Mouse (Mus musculus) heart, adult 18-20 months (tissue): ENCODE results near the gene Col4a2. TPM values are rescaled to one million over a fixed set of nuclear protein-coding genes. Genes with fewer than 3 reads are reported as not detected.

Experiments
- DNase-seq, 2 experiments: peaks; one replicate each; pipeline ENCODE4 v3.0.0; 2021 to 2022; ENCODE audit warnings: mixed read lengths in 1 of 2
- long read RNA-seq, 2 experiments: library from polyadenylated mRNA; stranded (forward); transcript quantifications; one replicate each; pipeline ENCODE4 v2.0.0; 2021
- total RNA-seq, 2 experiments: library from RNA; stranded (reverse); gene quantifications; 2 replicates each; pipeline ENCODE4 v1.2.3; 2021

The Col4a2 gene
- 100 to 1,000 TPM; 127 to 140 TPM for total RNA-seq
- long read RNA-seq, experiment 1, full-length matches to known transcripts: 17 of 260 reads
- long read RNA-seq, experiment 1, partial matches to known transcripts: 238 of 260 reads
- long read RNA-seq, experiment 1, other reads (novel, unspliced or antisense): 5 of 260 reads
- long read RNA-seq, experiment 2, full-length matches to known transcripts: 6 of 181 reads
- long read RNA-seq, experiment 2, partial matches to known transcripts: 175 of 181 reads
- long read RNA-seq, experiment 2, other reads (novel, unspliced or antisense): 0 of 181 reads

- peak; percentile 87 to 91 for DNase-seq
These were observed at the start of gene Col4a2, which contains the start of gene Col4a1 for GRCm38 (mm10) chr8:11312349-11313175. TSS of gene Col4a2 (plus strand) at chr8:11312805. TSS of gene Col4a1 (minus strand) at chr8:11312826.

DNA sequence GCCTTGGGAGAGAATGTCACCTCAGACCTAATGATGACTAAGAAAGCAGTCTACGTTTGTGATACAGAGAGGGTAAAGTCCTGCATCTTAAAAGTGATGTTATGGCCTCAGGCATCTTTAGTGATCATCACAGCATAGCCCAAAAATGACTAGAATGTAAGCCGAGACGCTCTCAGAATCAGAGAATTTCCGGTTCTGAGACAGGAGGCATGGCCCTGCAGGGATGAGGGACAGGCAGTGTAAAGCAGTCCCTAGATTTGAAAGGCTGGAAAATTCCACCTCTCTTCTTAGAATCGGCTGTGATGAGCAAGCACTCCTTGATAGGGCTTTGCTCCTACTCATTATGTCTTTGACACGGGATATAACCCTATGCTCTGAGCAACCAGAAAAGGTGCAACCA is 48.8 kb upstream of the Col4a2 start:
- DNase-seq: no peak

GRCm38 (mm10) chr8:11265971-11266370 is 46.6 kb upstream of the Col4a2 start:
- peak in 1 of 2 experiments; percentile 16 for DNase-seq

DNA sequence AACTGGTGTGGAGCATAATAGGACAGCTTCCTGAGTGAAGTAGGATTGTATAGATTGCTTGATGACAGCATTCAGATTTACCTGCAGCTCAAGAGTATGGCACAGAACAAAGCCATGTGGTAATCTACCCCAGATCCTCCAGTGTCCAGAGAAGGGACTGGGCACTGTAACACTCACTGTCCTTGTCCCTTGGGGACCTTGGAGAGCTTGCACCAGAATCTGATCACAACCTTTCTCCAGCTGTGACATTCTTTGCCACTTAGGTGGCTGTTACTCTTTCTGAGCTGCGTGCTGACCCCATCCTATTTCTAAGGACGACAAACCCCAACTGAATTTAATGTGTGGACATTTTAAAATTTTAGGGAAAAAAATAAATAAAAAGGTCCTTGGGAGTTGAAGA is 46.1 kb upstream of the Col4a2 start:
- DNase-seq: no peak

GRCm38 (mm10) chr8:11268753-11269152 is 43.9 kb upstream of the Col4a2 start:
- DNase-seq: no peak

GRCm38 (mm10) chr8:11270826-11271225 is 41.8 kb upstream of the Col4a2 start:
- DNase-seq: peak; percentile 82 to 92

- no peak for DNase-seq
These were observed 40.4 kb upstream of the Col4a2 start for GRCm38 (mm10) chr8:11272205-11272604.

DNA sequence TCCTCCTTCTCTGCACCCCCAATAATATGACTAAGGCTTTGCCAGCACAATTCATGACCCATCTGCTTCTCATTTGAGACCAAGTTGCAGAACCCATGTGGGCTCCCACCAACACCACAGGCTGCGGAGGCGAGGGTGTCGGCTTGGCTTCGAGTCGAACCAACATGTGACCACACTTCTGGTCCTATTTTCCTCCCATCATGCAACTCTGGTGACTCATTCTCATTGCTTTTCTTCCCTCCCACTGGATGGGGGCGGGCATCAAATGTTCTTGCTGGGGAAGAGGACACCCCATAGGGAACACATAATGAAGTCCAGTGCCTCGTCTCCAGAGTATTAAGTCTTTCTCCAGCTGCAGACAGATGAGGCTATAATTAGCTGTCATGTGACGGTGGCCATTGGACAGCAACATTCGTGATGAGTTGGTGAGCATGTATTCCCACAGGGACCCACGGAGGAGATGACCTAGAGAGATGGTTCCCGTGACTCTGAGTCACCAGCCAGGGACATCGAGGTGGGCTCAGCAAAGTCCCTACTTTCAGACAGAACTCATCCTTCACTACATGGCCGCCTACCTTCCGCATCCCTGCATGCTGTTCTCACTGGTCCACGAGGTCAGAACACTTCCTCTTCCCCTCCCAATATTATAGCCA is 39.0 kb upstream of the Col4a2 start:
- DNase-seq: peak; percentile 88 to 92

DNA sequence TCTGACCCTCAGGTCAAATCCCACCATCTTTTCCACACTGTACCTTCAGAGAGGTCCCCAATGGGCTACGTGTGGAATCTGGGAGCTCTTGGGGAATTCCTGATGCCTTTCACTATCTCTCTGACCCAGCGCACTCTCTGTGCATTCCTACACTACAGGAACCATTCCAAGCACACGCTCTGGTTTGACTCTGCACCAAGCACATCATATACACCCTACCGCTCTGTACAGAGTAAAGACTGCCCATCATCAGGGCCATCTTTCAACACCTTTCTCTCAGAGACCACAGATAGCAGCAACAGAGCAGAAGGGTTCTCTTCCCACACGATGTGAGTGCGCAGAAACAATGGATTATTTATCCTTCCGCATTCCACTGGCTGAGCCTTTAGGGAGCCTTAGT is 38.2 kb upstream of the Col4a2 start:
- no peak for DNase-seq

DNA sequence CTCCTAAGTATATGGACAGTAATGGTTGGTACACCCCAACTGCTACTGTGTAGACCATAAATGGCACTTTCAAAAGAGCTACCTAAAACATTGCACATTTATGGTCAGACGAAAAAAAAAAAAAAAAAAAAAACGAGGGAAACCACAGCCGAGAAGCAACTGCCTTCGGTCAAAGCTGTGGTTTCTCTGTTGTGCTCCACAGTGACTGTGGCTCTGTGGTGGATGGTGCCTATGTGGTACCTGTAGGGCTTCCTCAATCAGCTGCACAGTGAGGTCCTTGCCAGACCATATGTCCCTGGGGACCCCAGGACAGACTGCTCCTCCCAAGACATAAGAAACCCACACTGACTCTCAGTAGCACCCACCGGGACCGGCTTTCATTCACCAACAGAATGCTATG is 36.3 kb upstream of the Col4a2 start:
- no peak for DNase-seq

DNA sequence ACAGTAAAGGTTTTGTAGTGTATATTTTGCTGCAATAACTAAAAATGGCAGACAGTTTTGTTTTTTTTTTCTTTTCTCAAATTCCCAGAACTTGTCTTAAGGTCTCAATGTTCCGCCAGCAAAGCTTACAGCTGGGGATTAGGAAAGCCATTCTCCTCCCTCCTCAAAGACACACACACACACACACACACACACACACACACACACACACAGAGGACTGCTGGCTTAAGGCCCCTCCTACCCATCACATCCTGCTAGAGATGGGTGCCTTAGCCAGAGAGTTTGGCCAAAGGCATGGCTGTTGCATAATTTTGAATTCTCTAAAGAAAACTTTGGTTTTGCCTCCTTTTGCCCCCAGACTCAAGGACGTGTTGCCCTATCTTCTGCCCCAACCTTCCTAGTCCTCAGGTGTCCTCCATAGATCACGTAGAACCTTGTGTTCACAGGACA is 35.0 kb upstream of the Col4a2 start:
- peak in 1 of 2 experiments; percentile 81 for DNase-seq

- DNase-seq: peak; percentile 77 to 87
These were observed 34.4 kb upstream of the Col4a2 start for GRCm38 (mm10) chr8:11278101-11278611.

DNA sequence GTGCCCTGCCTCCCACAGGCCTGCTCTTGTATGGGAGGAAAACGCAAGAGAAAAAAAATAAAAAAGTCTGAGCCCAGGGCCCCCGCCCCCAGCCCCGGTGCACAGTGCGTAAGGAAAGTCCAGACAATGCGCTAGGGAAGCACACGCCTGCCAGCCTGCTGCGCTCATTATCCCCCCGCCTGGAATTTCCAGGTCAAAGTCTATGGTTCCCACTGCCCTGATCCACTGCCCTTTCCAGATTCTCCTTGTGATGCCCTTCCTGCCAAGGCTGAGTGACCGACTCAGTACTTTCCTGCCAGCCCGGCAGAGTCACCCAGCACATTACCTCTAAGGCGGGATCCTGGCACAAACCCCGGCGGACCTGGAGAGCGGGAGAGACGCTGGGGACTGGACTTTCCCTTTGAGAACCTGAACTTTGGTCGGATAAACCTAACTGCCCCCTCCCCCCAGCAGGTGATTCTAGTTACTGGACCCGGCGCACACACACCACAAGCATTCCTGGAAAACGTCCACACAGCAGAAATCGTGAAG is 33.2 kb upstream of the Col4a2 start:
- DNase-seq: peak; percentile 50 to 81

- no peak for DNase-seq
These were observed 31.8 kb upstream of the Col4a2 start for GRCm38 (mm10) chr8:11280721-11281268.

DNA sequence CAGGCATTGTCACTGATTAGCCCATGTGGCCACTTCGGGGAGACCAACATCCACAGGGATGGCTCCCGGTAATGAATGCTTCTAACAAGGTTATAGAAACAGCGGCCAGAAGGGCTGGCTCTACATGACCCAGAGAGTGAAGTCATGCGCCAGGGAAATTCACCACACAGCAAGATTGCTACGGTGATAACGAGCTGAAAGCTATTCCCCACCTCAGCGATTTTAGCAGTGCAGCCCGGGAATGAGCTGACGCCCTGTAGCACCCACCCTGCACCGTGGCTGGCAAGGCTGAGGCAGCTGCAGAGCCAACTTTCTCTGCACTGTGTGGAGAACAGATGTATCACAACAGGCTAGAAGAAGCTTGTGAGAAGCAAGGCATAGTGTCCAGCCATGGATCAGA is 30.5 kb upstream of the Col4a2 start:
- no peak for DNase-seq

- DNase-seq: no peak
These were observed 29.9 kb upstream of the Col4a2 start for GRCm38 (mm10) chr8:11282696-11283095.

- peak in 1 of 2 experiments; percentile 69 for DNase-seq
These were observed 29.4 kb upstream of the Col4a2 start for GRCm38 (mm10) chr8:11283217-11283616.

GRCm38 (mm10) chr8:11285437-11285836 is 27.2 kb upstream of the Col4a2 start:
- DNase-seq: peak in 1 of 2 experiments; percentile 62

- no peak for DNase-seq
These were observed 25.5 kb upstream of the Col4a2 start for GRCm38 (mm10) chr8:11287139-11287538.

DNA sequence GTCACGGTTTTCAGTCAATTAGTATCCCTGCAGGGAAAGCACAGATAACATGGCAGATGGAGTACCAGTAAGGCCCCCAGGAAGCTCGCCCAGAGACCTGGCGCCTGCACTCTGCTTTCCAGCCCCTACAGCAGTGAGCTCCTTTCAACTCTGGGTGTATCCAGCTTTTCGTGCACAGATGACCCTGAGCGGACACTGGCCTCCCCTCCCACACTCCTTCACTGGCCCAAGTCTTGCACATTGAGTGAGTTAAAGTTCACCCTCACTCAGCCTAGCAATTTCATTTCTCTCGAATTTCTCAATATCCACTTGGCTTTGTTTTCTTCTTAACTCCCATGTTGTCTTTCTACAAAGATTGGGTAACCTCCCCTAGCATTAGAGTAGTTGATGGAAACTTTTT is 24.3 kb upstream of the Col4a2 start:
- DNase-seq: peak in 1 of 2 experiments; percentile 53

- no peak for DNase-seq
These were observed 22.1 kb upstream of the Col4a2 start for GRCm38 (mm10) chr8:11290533-11290932.

DNA sequence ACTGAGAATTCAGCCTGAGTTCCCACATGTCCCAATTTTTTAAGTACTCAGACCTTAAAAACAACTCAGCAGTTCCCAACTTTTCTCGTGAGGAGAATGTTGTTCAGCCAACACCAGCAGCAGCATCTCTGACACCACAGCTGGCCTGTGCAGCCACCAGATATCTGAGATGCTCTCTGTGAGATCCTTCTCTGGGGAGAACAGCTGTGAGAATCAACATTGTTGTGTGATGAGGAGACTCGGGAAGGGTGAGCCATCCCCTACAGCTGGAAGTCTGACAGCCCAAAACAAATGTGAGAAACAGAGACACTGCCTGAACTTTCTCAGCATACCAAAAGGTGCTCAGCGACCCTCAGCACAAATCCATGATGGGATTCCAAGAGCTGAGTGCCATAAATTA is 20.0 kb upstream of the Col4a2 start:
- DNase-seq: peak in 1 of 2 experiments; percentile 77
